Comparison of ENCODE assay signal across 9 mouse cellular contexts in the genomic region with DNA sequence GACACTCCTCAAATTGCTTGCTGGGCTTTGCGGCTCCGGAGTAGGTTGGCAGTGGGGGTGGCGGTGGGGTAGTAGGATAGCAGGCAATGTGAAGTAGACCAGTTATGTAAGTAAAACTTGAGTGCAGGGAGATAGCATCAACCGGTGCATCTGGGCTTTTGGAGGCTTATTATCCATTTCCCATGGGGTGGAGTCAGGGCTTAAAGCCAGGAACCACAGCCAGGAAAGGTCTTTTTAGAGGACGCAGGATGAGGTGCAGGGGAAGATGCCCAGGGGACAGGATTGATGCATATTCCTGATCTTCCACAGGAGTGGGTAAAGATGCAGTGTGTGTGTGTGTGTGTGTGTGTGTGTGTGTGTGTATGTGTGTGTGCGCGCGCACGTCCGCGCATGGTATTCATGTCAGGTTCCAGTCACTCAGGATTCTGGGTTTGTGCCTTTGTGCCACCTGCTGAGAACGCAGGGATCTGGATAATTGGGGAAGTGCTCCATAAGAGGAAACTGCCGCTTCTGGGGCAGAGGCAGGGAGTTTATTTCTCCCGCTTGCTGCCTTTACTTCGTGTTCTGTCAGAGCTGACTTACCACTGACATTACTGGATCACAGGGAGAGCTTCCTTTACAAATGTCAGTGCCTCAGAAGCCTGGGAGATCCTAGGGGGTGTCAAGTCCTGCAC. TPM values are rescaled to one million over a fixed set of nuclear protein-coding genes. Genes with fewer than 3 reads are reported as not detected.
A peak's percentile ranks its signal among the peaks of the same experiment; 100 is the strongest.
DNase-seq lines count a peak whose midpoint lies in the region; ATAC-seq and TF ChIP-seq lines count a peak whose summit lies in the region.
"Had no signal": no experiment of that assay in that cellular context is flagged by ENCODE, and none has a peak within 500 bp of the region (broad histone marks: within the 10 kb centered on the region; RNA-seq: fewer than 3 reads in every experiment).

No protein-coding gene starts in this region.

- no peak for ATAC-seq in lung, postnatal 0 days
- ATAC-seq in liver, postnatal 0 days = no peak

- H3K9me3 ChIP-seq in lung, postnatal 0 days (ENCODE audit: low read length) = no peaks in the 10 kb centered on the region
- H3K9me3 ChIP-seq in liver, postnatal 0 days (ENCODE audit: low read length) = no peaks in the 10 kb centered on the region
- H3K9me3 ChIP-seq: limb, embryonic 15.5 days had no signal

- no peak for TF ChIP-seq POLR2A in lung, adult 2 months (IDR thresholded peaks at IDR 0.05; ENCODE audit: borderline replicate concordance, extremely low read depth, low read depth, low read length)

- peak; percentile 14 for DNase-seq in lung, postnatal 0 days (ENCODE audit: low spot score)
- no peak for DNase-seq in lung, adult 2 months
- DNase-seq in brain, adult 2 months (ENCODE audit: low read depth, low spot score) = peak; percentile 71
- DNase-seq in cerebellum, postnatal 25 days = peak; percentile 23 to 35
- DNase-seq in kidney, postnatal 36 days = peak; percentile 27 to 51
- DNase-seq in embryo, embryonic 11 days = no peak
- no peak for DNase-seq in liver, postnatal 0 days

- TF ChIP-seq CTCF in lung, postnatal 0 days (IDR thresholded peaks at IDR 0.05) = no peak
- no peak for TF ChIP-seq CTCF in lung, adult 2 months (IDR thresholded peaks at IDR 0.05; ENCODE audit: insufficient read depth, low read length)
- TF ChIP-seq CTCF in liver, postnatal 0 days (IDR thresholded peaks at IDR 0.05; ENCODE audit: low read depth) = no peak

- WGBS in lung, postnatal 0 days = 75% methylated on average over 15 of the region's 15 CpGs
- 56% methylated on average over 15 of the region's 15 CpGs for WGBS in lung, adult 2 months
- 78% methylated on average over 15 of the region's 15 CpGs for WGBS in liver, postnatal 0 days (ENCODE audit: insufficient replicate concordance)

- H3K27ac ChIP-seq in lung, postnatal 0 days (ENCODE audit: low read length) = no peak overlapping the region
- H3K27ac ChIP-seq in liver, postnatal 0 days (ENCODE audit: low read depth) = no peak overlapping the region
- H3K27ac ChIP-seq: limb, embryonic 15.5 days had no signal

- H3K9ac ChIP-seq in lung, postnatal 0 days (replicated peaks; ENCODE audit: low read depth) = no peak overlapping the region
- no peak overlapping the region for H3K9ac ChIP-seq in liver, postnatal 0 days (replicated peaks)
- H3K9ac ChIP-seq: limb, embryonic 15.5 days had no signal

- H3K4me3 ChIP-seq in lung, postnatal 0 days (ENCODE audit: low read depth, low read length) = no peak overlapping the region
- H3K4me3 ChIP-seq in lung, adult 2 months (replicated peaks; ENCODE audit: extremely low read depth, low read depth, low read length) = no peak overlapping the region
- H3K4me3 ChIP-seq in liver, postnatal 0 days (ENCODE audit: low read depth, low read length) = no peak overlapping the region
- H3K4me3 ChIP-seq: limb, embryonic 15.5 days had no signal

- H3K36me3 ChIP-seq in lung, postnatal 0 days (ENCODE audit: insufficient read depth, low read length) = no peaks in the 10 kb centered on the region
- H3K36me3 ChIP-seq in liver, postnatal 0 days (replicated peaks; ENCODE audit: insufficient read depth, low read length) = peaks cover 21% of the 10 kb centered on the region

- H3K4me1 ChIP-seq in lung, postnatal 0 days (ENCODE audit: insufficient read depth, low read depth, low read length) = no peaks in the 10 kb centered on the region
- no peaks in the 10 kb centered on the region for H3K4me1 ChIP-seq in lung, adult 2 months (ENCODE audit: control insufficient read depth, insufficient read depth, low read length)
- H3K4me1 ChIP-seq in liver, postnatal 0 days (ENCODE audit: insufficient read depth) = 0 out of 2 replicates have a peak, but pooled peaks cover 2% of the 10 kb centered on the region

- H3K27me3 ChIP-seq in lung, postnatal 0 days (replicated peaks; ENCODE audit: insufficient read depth, low read length) = no peaks in the 10 kb centered on the region
- no peaks in the 10 kb centered on the region for H3K27me3 ChIP-seq in liver, postnatal 0 days (ENCODE audit: insufficient read depth, low read length)
- H3K27me3 ChIP-seq: limb, embryonic 15.5 days had no signal

- H3K4me2 ChIP-seq in lung, postnatal 0 days (replicated peaks; ENCODE audit: low read depth, low read length) = no peak overlapping the region
- H3K4me2 ChIP-seq in liver, postnatal 0 days (ENCODE audit: low read depth, low read length) = no peak overlapping the region
- H3K4me2 ChIP-seq: limb, embryonic 15.5 days had no signal

- no peak for TF ChIP-seq EP300 in lung, postnatal 0 days (IDR thresholded peaks at IDR 0.05)
- TF ChIP-seq EP300 in liver, postnatal 0 days (IDR thresholded peaks at IDR 0.05; ENCODE audit: low read depth) = no peak

RNA-seq across cellular contexts. Expression of a gene that starts 6.1 kb away (rescaled TPM):
- polyA plus RNA-seq in lung, postnatal 0 days (2015; fragmentation: Nextera tagmentation; extraction: Ambion mirVana) = 11.2 and 14.5 TPM in 2 replicates
- polyA plus RNA-seq in lung, adult 2 months (2012; rRNA removed) = 7.8 and 7.9 TPM in 2 replicates
- polyA plus RNA-seq in liver, postnatal 0 days (2015; fragmentation: Nextera tagmentation; extraction: Ambion mirVana) = 15.1 and 18.5 TPM in 2 replicates

RNA-seq across cellular contexts. Expression of a gene that starts 12.3 kb away (rescaled TPM):
- polyA plus RNA-seq in lung, postnatal 0 days (2015; fragmentation: Nextera tagmentation; extraction: Ambion mirVana) = not detected in 2 replicates
- polyA plus RNA-seq in lung, adult 2 months (2012; rRNA removed) = not detected in 2 replicates
- not detected in 2 replicates for polyA plus RNA-seq in liver, postnatal 0 days (2015; fragmentation: Nextera tagmentation; extraction: Ambion mirVana)
- polyA plus RNA-seq: heart, embryonic 16.5 days had no signal

RNA-seq across cellular contexts. Expression of a gene that starts 16.0 kb away (rescaled TPM):
- polyA plus RNA-seq in lung, postnatal 0 days (2015; fragmentation: Nextera tagmentation; extraction: Ambion mirVana) = not detected in 2 replicates
- polyA plus RNA-seq in lung, adult 2 months (2012; rRNA removed) = 0.08 and 0.27 TPM in 2 replicates
- 41.8 and 42.4 TPM in 2 replicates for polyA plus RNA-seq in liver, postnatal 0 days (2015; fragmentation: Nextera tagmentation; extraction: Ambion mirVana)
- polyA plus RNA-seq: heart, embryonic 16.5 days had no signal

RNA-seq across cellular contexts. Expression of a gene that starts 26.3 kb away (rescaled TPM):
- polyA plus RNA-seq in lung, postnatal 0 days (2015; fragmentation: Nextera tagmentation; extraction: Ambion mirVana) = 16.0 and 16.9 TPM in 2 replicates
- polyA plus RNA-seq in lung, adult 2 months (2012; rRNA removed) = 5.6 and 9.9 TPM in 2 replicates
- 54.0 and 61.1 TPM in 2 replicates for polyA plus RNA-seq in liver, postnatal 0 days (2015; fragmentation: Nextera tagmentation; extraction: Ambion mirVana)

RNA-seq across cellular contexts. Expression of a gene that starts 30.5 kb away (rescaled TPM):
- not detected in 2 replicates for polyA plus RNA-seq in lung, postnatal 0 days (2015; fragmentation: Nextera tagmentation; extraction: Ambion mirVana)
- polyA plus RNA-seq in lung, adult 2 months (2012; rRNA removed) = 0.32 and 0.75 TPM in 2 replicates
- 1,289 and 1,338 TPM in 2 replicates for polyA plus RNA-seq in liver, postnatal 0 days (2015; fragmentation: Nextera tagmentation; extraction: Ambion mirVana)

Comparison
In these comparisons a context has a peak if more than half of its experiments do, and no peak if none do; other contexts are left out.
1. DNase-seq: peak in lung, postnatal 0 days (single experiment), brain, adult 2 months (single experiment), cerebellum, postnatal 25 days (2 of 2) and kidney, postnatal 36 days (2 of 2); none in lung, adult 2 months (single experiment), embryo, embryonic 11 days (single experiment) and liver, postnatal 0 days (single experiment).
2. RNA of a gene that starts 16.0 kb away (polyA plus RNA-seq): 41.8 to 42.4 TPM in liver, postnatal 0 days; 0.08 to 0.27 TPM in lung, adult 2 months and not detected in lung, postnatal 0 days; every median in the first group is over 10 times any median in the second.